Mouse (Mus musculus) liver, adult (tissue): ENCODE data around the gene Gpr171.

Source experiments
- GATA4 ChIP-seq: IDR thresholded peaks from 2 replicates; pipeline ENCODE4 v1.6.1; 2014; ENCODE audit warnings: mild to moderate bottlenecking, low read length; ENCODE audit not compliant: insufficient replicate concordance

Gpr171 gene

DNA sequence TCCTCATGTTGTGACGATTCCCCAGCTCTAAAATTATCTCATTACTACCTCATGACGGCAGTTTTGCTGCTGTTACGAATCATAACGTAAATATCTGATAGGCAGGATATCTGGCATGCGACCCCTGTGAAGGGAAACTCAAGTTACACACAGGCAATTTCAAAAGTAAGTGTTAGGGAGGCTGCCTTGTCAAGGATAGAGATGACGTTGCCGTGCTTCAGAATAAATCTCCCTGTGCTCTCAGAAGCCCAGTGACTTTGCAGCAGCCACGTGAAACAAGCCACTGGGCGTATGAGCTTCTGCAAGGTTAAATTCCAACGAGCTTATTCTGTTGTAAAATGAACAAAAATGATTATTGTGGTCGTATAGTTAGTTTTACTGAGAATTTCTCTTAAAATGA, 23.0 kb downstream of the Gpr171 start:
- TF ChIP-seq GATA4, result no peak

GRCm38 (mm10) chr3:59077278-59077677, 24.3 kb downstream of the Gpr171 start:
- TF ChIP-seq GATA4, result no peak

GRCm38 (mm10) chr3:59066558-59067294, 34.9 kb downstream of the Gpr171 start:
- no peak for TF ChIP-seq GATA4

- no peak for TF ChIP-seq GATA4
Observed at GRCm38 (mm10) chr3:59065937-59066336, 35.7 kb downstream of the Gpr171 start.

DNA sequence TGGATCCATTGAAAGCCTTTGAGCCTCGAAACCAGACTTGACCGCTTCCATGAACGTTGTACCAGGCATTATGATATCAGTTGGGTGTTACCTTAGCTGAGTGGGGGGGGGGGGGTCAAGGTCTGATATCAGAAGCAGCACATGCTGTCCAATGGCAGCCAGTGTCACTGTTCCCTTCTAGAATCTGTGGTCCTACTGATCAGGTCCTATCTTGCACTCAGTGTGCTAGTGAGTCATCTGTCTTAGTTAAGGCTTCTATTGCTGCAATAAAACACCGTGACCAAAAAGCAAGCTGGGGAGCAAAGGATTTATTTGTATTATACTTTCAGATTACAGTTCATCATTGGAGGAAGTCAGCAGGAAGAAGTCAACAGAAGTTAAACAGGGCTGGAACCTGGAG, 38.2 kb downstream of the Gpr171 start:
- no peak for TF ChIP-seq GATA4

DNA sequence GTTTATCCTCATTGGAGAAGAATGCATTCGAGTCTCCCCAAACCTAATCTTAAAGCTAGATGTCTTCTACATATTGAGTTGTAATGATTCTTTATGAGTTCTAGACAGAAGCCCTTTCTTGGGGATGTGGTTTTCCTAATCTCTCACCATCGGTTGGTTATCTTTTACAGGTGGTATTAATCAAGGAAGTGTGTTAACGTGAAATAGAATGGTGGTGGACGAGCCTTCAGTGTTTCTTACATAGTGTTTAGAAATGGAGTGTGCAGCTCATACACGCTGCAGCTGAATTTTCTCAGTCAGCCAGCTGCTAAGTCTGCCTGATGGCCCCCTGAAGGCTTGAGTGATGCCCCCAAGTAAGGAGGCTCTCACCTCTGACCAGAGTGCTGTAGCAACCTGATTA, 39.5 kb downstream of the Gpr171 start:
- TF ChIP-seq GATA4, result no peak

GRCm38 (mm10) chr3:59060131-59060530, 41.5 kb downstream of the Gpr171 start:
- TF ChIP-seq GATA4, result no peak

DNA sequence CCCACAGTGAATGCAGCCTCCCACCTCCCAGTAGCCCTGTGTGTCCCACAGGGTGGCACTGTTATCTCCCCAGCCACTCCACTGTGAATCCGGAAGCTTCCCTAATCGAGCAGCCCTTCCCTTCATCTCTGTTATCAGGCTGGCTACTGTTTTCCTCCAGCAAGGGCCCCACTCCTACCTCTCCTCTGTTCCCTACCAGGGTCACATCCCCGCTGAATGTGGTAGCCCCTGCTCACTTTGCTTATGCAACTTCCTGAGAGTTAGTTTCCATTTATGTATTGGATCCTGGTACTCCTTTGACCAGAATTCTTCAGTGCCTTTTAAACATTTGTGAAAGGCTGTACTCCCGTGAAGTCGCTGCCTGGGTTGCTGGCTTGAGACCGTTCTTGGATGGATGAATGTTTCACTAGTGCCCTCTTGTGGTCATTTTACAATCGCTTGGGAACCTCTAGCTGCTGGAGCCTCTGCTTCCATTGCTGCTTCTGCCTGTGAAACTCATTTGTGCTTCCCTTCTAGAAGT, 42.5 kb downstream of the Gpr171 start:
- no peak for TF ChIP-seq GATA4

DNA sequence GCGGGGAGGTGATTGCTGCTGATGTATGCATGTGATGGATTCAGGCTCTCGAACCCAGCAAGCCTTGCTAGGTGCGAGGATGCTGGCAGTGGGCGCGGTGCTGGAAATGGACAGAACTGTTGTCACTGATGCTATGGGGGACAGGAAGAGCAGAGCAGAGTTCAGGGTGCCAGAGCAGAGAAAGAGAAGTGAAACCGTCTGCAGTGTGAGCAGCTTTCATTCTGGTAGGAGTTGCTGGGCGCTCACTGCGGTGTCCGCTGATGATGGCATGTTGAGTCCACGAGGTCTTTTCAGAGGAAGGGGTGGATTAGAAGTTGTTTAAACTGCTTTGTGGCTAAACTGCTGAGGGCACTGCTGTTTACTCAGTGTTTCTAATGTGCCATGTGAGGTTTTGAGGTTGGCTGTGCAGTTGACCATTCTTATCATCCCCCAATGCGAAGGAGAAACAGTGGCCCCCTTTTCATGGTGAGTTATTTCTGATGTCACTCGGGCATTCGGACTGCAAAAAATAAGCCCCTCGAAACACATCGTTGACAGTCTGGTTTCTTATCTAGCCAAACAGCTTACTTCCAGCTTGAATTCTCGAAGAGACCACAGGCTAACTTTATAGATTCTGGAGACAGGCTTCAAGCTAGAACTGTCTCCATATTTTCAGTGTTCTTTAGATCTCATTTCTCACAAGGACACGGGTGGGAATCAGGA, 46.6 kb downstream of the Gpr171 start:
- no peak for TF ChIP-seq GATA4
